Mouse (Mus musculus): ENCODE measurements at regions not wholly inside any gene's neighbourhood (a gene's known extent, or its start where the extent isn't known, plus 50 kb on each side); places are given as distances from the start of the nearest gene placed in this dataset.
"Not testable (repeated sequence)": the region's sequence is repeated elsewhere in the genome, so short reads cannot be mapped to it uniquely, and the experiment has no call there.

GRCm38 (mm10) chr6:95058017-95058416 lies 59.0 kb upstream of the Kbtbd8 start:
- Histone ChIP-seq H3K4me1 (replicated peaks; ENCODE audit: control insufficient read depth, insufficient read depth, low read length) (no peaks in the 10 kb centered on the region), H3K27me3 (ENCODE audit: control insufficient read depth, insufficient read depth, low read length) (no peaks in the 10 kb centered on the region), H3K36me3 (ENCODE audit: control insufficient read depth, insufficient read depth, low read length) (no peaks in the 10 kb centered on the region), H3K4me3 (ENCODE audit: low read depth, low read length) (no peak overlapping the region), H3K9ac (ENCODE audit: low read depth, low read length) (no peak overlapping the region), H3K4me2 (replicated peaks; ENCODE audit: low read depth, low read length) (no peak overlapping the region), H3K9me3 (ENCODE audit: control insufficient read depth, low read length) (no peaks in the 10 kb centered on the region), H3K27ac (ENCODE audit: low read depth, low read length) (no peak overlapping the region)
- peak; percentile 71 for DNase-seq (ENCODE audit: low spot score)
- no peak for ATAC-seq (ENCODE audit: low FRiP score)
- WGBS = 52% methylated on average over 4 of the region's 4 CpGs

DNA sequence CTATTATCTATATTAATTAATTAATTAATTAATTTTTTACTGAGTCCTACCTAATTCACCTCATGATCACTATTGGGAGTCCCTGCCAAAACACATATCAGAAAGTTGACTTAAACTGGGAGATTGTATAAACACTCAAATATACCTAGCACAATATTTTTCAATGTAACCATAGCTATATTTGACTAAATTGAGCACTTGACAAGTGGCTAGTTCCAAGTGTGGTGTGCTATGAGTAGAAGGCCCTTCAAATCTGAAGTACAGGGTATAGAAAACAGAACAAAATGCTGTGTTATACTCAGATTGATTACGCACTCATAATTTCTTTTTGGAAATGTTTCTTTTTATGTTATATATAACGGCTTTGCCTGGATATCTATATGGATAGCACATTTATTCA lies 60.8 kb upstream of the Kbtbd8 start:
- WGBS = 89% methylated on average over 2 of the region's 2 CpGs

GRCm38 (mm10) chr6:95053717-95054382 lies 63.2 kb upstream of the Kbtbd8 start:
- no peak for DNase-seq (ENCODE audit: low spot score)
- H3K36me3 ChIP-seq (ENCODE audit: control insufficient read depth, insufficient read depth, low read length) = no peaks in the 10 kb centered on the region
- H3K4me3 ChIP-seq (ENCODE audit: low read depth, low read length) = no peak overlapping the region
- H3K27ac ChIP-seq (ENCODE audit: low read depth, low read length) = no peak overlapping the region
- no peak overlapping the region for H3K9ac ChIP-seq (ENCODE audit: low read depth, low read length)
- no peak overlapping the region for H3K4me2 ChIP-seq (replicated peaks; ENCODE audit: low read depth, low read length)
- 81% methylated on average over 9 of the region's 9 CpGs for WGBS
- H3K4me1 ChIP-seq (replicated peaks; ENCODE audit: control insufficient read depth, insufficient read depth, low read length) = no peaks in the 10 kb centered on the region
- ATAC-seq (ENCODE audit: low FRiP score) = no peak
- H3K27me3 ChIP-seq (ENCODE audit: control insufficient read depth, insufficient read depth, low read length) = no peaks in the 10 kb centered on the region
- H3K9me3 ChIP-seq (ENCODE audit: control insufficient read depth, low read length) = no peaks in the 10 kb centered on the region

More for the DNA sequence above, 60.8 kb upstream of the Kbtbd8 start:
- H3K9me3 ChIP-seq (ENCODE audit: control insufficient read depth, low read length) = no peaks in the 10 kb centered on the region
- H3K4me3 ChIP-seq (ENCODE audit: low read depth, low read length) = no peak overlapping the region
- H3K36me3 ChIP-seq (ENCODE audit: control insufficient read depth, insufficient read depth, low read length) = no peaks in the 10 kb centered on the region
- DNase-seq (ENCODE audit: low spot score) (no peak), ATAC-seq (ENCODE audit: low FRiP score) (no peak)
- no peak overlapping the region for H3K4me2 ChIP-seq (replicated peaks; ENCODE audit: low read depth, low read length)
- no peak overlapping the region for H3K9ac ChIP-seq (ENCODE audit: low read depth, low read length)
- no peaks in the 10 kb centered on the region for H3K4me1 ChIP-seq (replicated peaks; ENCODE audit: control insufficient read depth, insufficient read depth, low read length)
- H3K27me3 ChIP-seq (ENCODE audit: control insufficient read depth, insufficient read depth, low read length) = no peaks in the 10 kb centered on the region
- H3K27ac ChIP-seq (ENCODE audit: low read depth, low read length) = no peak overlapping the region

- not testable (repeated sequence) for H3K27ac ChIP-seq (ENCODE audit: low read depth, low read length); H3K9ac ChIP-seq (ENCODE audit: low read depth, low read length); H3K36me3 ChIP-seq (ENCODE audit: control insufficient read depth, insufficient read depth, low read length); H3K9me3 ChIP-seq (ENCODE audit: control insufficient read depth, low read length); H3K4me2 ChIP-seq (replicated peaks; ENCODE audit: low read depth, low read length); ATAC-seq (ENCODE audit: low FRiP score); H3K27me3 ChIP-seq (ENCODE audit: control insufficient read depth, insufficient read depth, low read length); DNase-seq (ENCODE audit: low spot score); H3K4me3 ChIP-seq (ENCODE audit: low read depth, low read length); H3K4me1 ChIP-seq (replicated peaks; ENCODE audit: control insufficient read depth, insufficient read depth, low read length)
- WGBS = 12% methylated on average over 4 of the region's 10 CpGs
These were observed 75.7 kb upstream of the Kbtbd8 start for GRCm38 (mm10) chr6:95041351-95041750.

GRCm38 (mm10) chr6:95024239-95024638 lies 92.8 kb upstream of the Kbtbd8 start:
- peak; percentile 66 for DNase-seq (ENCODE audit: low spot score)
- H3K4me2 ChIP-seq (replicated peaks; ENCODE audit: low read depth, low read length) = no peak overlapping the region
- H3K36me3 ChIP-seq (ENCODE audit: control insufficient read depth, insufficient read depth, low read length) = no peaks in the 10 kb centered on the region
- peaks cover 3% of the 10 kb centered on the region; the same call in 1 of the 2 replicates for H3K4me1 ChIP-seq (replicated peaks; ENCODE audit: control insufficient read depth, insufficient read depth, low read length)
- H3K4me3 ChIP-seq (ENCODE audit: low read depth, low read length) = no peak overlapping the region
- no peaks in the 10 kb centered on the region for H3K9me3 ChIP-seq (ENCODE audit: control insufficient read depth, low read length)
- no peaks in the 10 kb centered on the region for H3K27me3 ChIP-seq (ENCODE audit: control insufficient read depth, insufficient read depth, low read length)
- WGBS = 25% methylated on average over 4 of the region's 4 CpGs
- no peak overlapping the region for H3K27ac ChIP-seq (ENCODE audit: low read depth, low read length)
- H3K9ac ChIP-seq (ENCODE audit: low read depth, low read length) = no peak overlapping the region
- peak; percentile 87 for ATAC-seq (ENCODE audit: low FRiP score)

- H3K27ac ChIP-seq (ENCODE audit: low read depth, low read length) = no peak overlapping the region
- H3K9ac ChIP-seq (ENCODE audit: low read depth, low read length) = no peak overlapping the region
- no peak overlapping the region for H3K4me2 ChIP-seq (replicated peaks; ENCODE audit: low read depth, low read length)
- peaks cover 3% of the 10 kb centered on the region; the same call in 1 of the 2 replicates for H3K4me1 ChIP-seq (replicated peaks; ENCODE audit: control insufficient read depth, insufficient read depth, low read length)
- no peaks in the 10 kb centered on the region for H3K9me3 ChIP-seq (ENCODE audit: control insufficient read depth, low read length)
- no peaks in the 10 kb centered on the region for H3K27me3 ChIP-seq (ENCODE audit: control insufficient read depth, insufficient read depth, low read length)
- no peak for ATAC-seq (ENCODE audit: low FRiP score)
- no peak overlapping the region for H3K4me3 ChIP-seq (ENCODE audit: low read depth, low read length)
- H3K36me3 ChIP-seq (ENCODE audit: control insufficient read depth, insufficient read depth, low read length) = no peaks in the 10 kb centered on the region
- WGBS = 21% methylated on average over 7 of the region's 7 CpGs
- no peak for DNase-seq (ENCODE audit: low spot score)
These were observed 95.3 kb upstream of the Kbtbd8 start for GRCm38 (mm10) chr6:95021724-95022123.

GRCm38 (mm10) chr6:95017911-95018310 lies 99.1 kb upstream of the Kbtbd8 start:
- peaks cover 6% of the 10 kb centered on the region; the same call in 1 of the 2 replicates for H3K4me1 ChIP-seq (replicated peaks; ENCODE audit: control insufficient read depth, insufficient read depth, low read length)
- H3K9me3 ChIP-seq (ENCODE audit: control insufficient read depth, low read length) = no peaks in the 10 kb centered on the region
- DNase-seq (ENCODE audit: low spot score) (peak; percentile 43), ATAC-seq (ENCODE audit: low FRiP score) (0 out of 2 replicates have a peak, but pooled peaks have one; percentile 40)
- WGBS = 25% methylated on average over 4 of the region's 4 CpGs
- no peak overlapping the region for H3K4me2 ChIP-seq (replicated peaks; ENCODE audit: low read depth, low read length)
- H3K27me3 ChIP-seq (ENCODE audit: control insufficient read depth, insufficient read depth, low read length) = no peaks in the 10 kb centered on the region
- no peak overlapping the region for H3K4me3 ChIP-seq (ENCODE audit: low read depth, low read length)
- no peaks in the 10 kb centered on the region for H3K36me3 ChIP-seq (ENCODE audit: control insufficient read depth, insufficient read depth, low read length)
- H3K9ac ChIP-seq (ENCODE audit: low read depth, low read length) = no peak overlapping the region
- H3K27ac ChIP-seq (ENCODE audit: low read depth, low read length) = no peak overlapping the region

- Histone ChIP-seq H3K9ac (ENCODE audit: low read depth, low read length) (no peak overlapping the region), H3K27me3 (ENCODE audit: control insufficient read depth, insufficient read depth, low read length) (no peaks in the 10 kb centered on the region), H3K27ac (ENCODE audit: low read depth, low read length) (no peak overlapping the region), H3K36me3 (ENCODE audit: control insufficient read depth, insufficient read depth, low read length) (no peaks in the 10 kb centered on the region), H3K4me3 (ENCODE audit: low read depth, low read length) (no peak overlapping the region), H3K4me1 (replicated peaks; ENCODE audit: control insufficient read depth, insufficient read depth, low read length) (peaks cover 6% of the 10 kb centered on the region; the same call in 1 of the 2 replicates), H3K9me3 (ENCODE audit: control insufficient read depth, low read length) (no peaks in the 10 kb centered on the region), H3K4me2 (replicated peaks; ENCODE audit: low read depth, low read length) (no peak overlapping the region)
- ATAC-seq (ENCODE audit: low FRiP score) (no peak), DNase-seq (ENCODE audit: low spot score) (no peak)
- 47% methylated on average over 3 of the region's 3 CpGs for WGBS
These were observed 99.6 kb upstream of the Kbtbd8 start for GRCm38 (mm10) chr6:95017484-95017883.

DNA sequence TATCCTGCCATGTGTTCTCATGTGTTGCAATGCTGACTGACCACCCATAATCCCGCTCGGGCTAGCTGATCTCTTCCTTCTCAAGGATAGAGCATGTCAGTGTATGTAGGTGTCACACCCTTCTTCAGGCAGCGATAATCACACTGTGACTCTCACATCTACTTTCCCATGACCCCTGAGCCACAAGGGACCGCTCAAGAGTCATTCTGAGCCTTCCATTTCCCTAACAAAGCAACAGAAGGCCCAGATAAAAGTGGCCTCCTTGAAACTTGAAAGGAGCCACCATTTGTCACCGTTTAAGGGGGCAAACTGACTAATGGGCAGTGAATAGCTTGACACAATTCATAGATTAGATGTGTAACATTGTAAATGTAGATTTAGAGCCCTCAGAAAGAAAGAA lies 103.9 kb upstream of the Kbtbd8 start:
- WGBS = 39% methylated on average over 5 of the region's 5 CpGs
- Histone ChIP-seq H3K9ac (ENCODE audit: low read depth, low read length) (no peak overlapping the region), H3K4me2 (replicated peaks; ENCODE audit: low read depth, low read length) (no peak overlapping the region), H3K4me1 (replicated peaks; ENCODE audit: control insufficient read depth, insufficient read depth, low read length) (0 out of 2 replicates have a peak, but pooled peaks cover 3% of the 10 kb centered on the region), H3K4me3 (ENCODE audit: low read depth, low read length) (no peak overlapping the region), H3K27me3 (ENCODE audit: control insufficient read depth, insufficient read depth, low read length) (no peaks in the 10 kb centered on the region), H3K36me3 (ENCODE audit: control insufficient read depth, insufficient read depth, low read length) (no peaks in the 10 kb centered on the region), H3K27ac (ENCODE audit: low read depth, low read length) (no peak overlapping the region), H3K9me3 (ENCODE audit: control insufficient read depth, low read length) (no peaks in the 10 kb centered on the region)
- ATAC-seq (ENCODE audit: low FRiP score) (no peak), DNase-seq (ENCODE audit: low spot score) (peak; percentile 31)

All from hindbrain, embryonic 11.5 days (tissue).